Mouse (Mus musculus) brain, embryonic 14.5 days (tissue): ENCODE data around the gene Zbtb22. TPM values are rescaled to one million over a fixed set of nuclear protein-coding genes. Genes with fewer than 3 reads are reported as not detected.
"Not testable (repeated sequence)": the region's sequence is repeated elsewhere in the genome, so short reads cannot be mapped to it uniquely, and the experiment has no call there.

Experiments used
- DNase-seq: peaks from one replicate; pipeline ENCODE4 v3.0.0-alpha.2; 2011; ENCODE audit warnings: low read depth
- CTCF ChIP-seq: fragments of 200-500 bp; IDR thresholded peaks from 2 replicates; pipeline ENCODE4 v1.5.1; 2012; ENCODE audit warnings: inconsistent platforms, mild to moderate bottlenecking, moderate library complexity, borderline replicate concordance; ENCODE audit not compliant: insufficient read depth, insufficient read length; ENCODE audit errors: extremely low read depth
- POLR2A ChIP-seq: fragments of 200-500 bp; IDR thresholded peaks from 2 replicates; pipeline ENCODE4 v1.6.1; 2012; ENCODE audit warnings: mild to moderate bottlenecking, inconsistent platforms, borderline replicate concordance; ENCODE audit not compliant: poor library complexity, insufficient read depth, insufficient read length, severe bottlenecking; ENCODE audit errors: extremely low read depth
- polyA plus RNA-seq: library from polyadenylated mRNA; depleted of rRNA; stranded (reverse); fragments of >200 nt; gene quantifications from 2 replicates; pipeline ENCODE4 v1.2.3, GENCODE M21; 2012; rRNA removed

Gene Zbtb22
- 35.8 and 43.6 TPM in 2 replicates for polyA plus RNA-seq

DNA sequence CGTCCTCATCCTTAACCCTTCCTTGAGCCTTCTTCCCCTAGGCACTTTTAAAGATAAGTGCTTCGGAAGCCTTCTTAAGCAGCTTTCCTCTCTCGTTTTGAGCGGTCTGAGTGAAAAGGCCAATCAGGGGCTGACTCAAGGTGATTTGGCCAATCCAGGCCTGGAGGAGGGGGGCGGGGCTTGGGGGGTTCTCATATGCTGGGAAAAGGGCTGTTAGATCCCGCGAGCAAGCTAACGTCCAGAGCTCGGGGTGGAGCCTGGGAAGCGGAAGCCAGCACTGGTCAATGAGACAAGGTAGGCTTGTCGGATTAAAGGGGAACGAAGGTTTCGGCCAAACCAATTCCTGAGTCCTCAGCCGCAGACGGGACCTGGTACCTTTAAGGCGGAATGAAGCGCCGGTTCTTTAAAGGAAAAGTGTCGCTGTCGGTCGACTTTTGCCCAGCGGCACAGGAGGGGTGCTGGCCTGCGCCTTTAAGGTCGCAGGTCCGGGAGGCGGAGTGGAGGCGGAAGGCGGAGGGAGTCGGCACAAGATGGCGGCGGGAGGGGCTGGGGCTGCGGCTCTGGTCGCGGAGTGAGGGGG is at the start of gene Zbtb22, which contains the start of gene Tapbp:
Gene Zbtb22, plus strand, starts transcription at position 234 of the 580 bp plus-strand sequence.
Gene Tapbp, plus strand, starts transcription at position 229 of the 580 bp plus-strand sequence.
- no peak for TF ChIP-seq CTCF
- TF ChIP-seq POLR2A = no peak
- peak; percentile 100 for DNase-seq

DNA sequence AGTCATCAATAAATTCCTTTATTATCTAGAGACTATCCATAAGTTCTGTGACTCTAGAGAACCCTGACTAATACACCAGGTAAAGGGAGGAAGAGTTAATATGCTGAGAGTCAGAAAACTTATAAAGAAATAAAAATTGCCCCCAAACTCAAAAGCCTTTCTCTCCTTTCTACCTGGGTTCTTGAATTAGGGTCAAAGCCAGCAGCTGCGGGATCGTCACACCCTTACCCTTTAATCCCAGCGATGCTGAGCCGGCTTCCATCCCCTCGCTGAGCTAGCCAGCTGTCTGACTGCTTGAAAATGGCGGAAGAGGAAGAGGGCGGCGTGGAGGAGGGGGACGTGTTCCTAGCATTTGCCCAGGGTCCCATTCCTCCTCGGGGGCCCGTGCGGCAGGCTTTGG is 42.2 kb upstream of the Zbtb22 start, which contains the start of gene Gm7029:
Gene Gm7029, plus strand, starts transcription at position 301 of the 400 bp plus-strand sequence.
- DNase-seq = not testable (repeated sequence)

DNA sequence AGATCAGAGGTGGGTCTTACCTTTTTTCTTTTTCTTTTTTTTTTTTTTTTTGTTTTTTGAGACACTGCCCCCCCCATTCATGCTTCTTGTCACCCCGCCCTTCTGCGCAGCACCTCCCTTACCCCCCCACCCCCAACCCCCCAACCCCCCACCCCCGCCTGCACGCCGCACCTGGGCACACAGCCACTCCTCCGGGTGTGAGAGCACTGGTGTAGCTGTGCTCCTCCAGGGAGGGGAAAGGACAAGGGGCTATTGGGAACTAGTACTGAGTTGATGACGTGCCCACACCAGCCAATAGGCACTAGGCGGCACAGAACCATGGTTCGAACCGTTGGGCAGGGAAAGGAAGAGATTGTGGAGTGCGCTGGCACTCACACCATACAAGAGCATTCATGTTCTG is 41.3 kb upstream of the Zbtb22 start:
- TF ChIP-seq POLR2A = no peak
- no peak for TF ChIP-seq CTCF
- DNase-seq = no peak

DNA sequence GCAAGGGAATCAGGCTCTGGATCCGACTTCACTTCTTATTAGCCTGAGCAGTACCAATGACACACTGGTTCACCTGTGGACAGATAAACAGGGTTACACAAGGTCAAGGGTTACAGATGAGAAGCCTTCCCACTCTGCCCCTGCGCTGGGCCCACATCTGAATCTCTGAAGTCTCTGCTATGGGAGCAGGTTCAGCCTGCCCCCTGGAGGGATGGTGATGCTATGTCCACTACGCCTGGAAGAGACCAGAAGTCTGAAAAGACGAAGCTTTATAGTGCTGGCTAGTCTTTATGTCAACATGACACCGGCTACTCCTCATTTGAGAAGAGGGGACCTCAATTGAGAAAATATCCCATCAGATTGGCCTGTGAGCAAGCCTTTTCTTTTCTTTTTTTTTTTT is 39.9 kb upstream of the Zbtb22 start:
- DNase-seq = not testable (repeated sequence)

DNA sequence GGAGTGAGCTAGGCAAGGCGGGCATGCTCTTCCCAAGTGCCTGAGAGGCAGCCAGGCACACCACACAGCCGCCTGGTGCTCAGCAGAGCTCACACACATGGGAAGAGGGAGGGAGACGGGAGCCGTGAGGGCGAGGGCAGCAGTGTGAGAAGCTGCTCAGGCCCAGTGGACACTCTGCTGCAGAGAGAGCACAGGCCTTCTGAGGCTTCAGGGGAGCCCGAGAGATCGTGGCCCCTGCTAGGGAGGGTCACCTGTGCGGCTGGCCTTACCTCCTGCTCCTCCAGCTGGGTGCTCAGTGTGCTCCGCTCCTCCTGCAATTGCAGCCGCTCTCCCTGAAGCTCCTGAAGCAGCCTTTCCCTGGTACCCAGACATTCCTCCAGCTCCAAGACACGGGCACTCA is 31.4 kb upstream of the Zbtb22 start:
- not testable (repeated sequence) for DNase-seq

DNA sequence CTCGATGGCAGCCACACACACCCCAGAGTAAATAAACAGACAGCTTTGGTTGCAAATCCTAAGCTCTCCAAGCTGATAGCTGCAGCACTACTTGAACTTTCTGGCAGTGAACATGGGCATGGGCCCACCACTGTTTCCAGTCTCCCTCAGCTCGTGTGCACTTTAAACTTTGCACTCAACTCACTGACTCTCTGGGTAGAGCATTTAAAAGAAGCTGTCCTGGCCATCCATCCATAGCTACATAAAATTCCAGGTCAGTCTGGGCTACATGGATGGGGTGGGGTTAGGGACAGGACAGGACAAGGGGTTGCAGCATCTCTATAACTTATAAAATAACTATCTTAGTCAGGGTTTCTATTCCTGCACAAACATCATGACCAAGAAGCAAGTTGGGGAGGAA is 27.9 kb upstream of the Zbtb22 start:
- not testable (repeated sequence) for DNase-seq

DNA sequence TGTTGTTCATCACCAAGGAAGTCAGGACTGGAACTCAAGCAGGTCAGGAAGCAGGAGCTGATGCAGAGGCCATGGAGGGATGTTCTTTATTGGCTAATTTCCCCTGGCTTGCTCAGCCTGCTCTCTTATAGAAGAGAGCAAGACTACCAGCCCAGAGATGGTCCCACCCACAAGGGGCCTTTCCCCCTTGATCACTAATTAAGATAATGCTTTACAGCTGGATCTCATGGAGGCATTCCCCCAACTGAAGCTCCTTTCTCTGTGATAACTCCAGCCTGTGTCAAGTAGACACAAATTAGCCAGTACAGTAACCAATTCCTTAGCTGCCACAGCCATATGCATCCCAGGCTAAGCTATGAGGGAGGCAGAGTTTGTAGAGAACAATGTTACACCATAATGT is 27.5 kb upstream of the Zbtb22 start:
- not testable (repeated sequence) for DNase-seq

DNA sequence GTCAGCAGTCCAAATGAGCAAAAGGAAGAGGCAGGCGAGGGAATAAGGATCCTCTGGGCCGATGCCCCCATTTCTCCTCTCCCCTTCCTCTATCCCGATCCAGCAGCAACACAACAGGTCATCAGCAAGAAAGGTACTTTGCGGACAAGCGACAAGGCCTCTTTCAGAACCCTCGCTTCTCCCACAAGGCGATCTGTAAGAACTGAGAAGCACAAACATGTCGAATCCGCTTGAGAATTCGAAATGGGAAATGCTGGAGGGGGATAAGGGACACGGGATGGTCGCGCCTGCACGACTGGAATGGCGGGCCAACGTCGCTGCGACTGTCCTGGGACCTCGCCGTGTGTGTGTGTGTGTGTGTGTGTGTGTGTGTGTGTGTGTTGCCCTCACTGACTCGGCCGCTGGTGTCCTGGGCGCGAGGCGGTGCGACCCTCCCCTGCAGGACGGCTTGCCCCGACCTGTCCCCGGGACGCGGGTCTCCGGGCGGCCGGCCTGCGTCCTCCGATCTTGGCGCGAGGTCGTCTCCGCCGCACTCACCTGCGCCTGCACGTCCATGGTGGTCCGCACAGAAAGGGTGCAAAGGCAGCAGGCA is 25.7 kb upstream of the Zbtb22 start:
- DNase-seq = not testable (repeated sequence)

DNA sequence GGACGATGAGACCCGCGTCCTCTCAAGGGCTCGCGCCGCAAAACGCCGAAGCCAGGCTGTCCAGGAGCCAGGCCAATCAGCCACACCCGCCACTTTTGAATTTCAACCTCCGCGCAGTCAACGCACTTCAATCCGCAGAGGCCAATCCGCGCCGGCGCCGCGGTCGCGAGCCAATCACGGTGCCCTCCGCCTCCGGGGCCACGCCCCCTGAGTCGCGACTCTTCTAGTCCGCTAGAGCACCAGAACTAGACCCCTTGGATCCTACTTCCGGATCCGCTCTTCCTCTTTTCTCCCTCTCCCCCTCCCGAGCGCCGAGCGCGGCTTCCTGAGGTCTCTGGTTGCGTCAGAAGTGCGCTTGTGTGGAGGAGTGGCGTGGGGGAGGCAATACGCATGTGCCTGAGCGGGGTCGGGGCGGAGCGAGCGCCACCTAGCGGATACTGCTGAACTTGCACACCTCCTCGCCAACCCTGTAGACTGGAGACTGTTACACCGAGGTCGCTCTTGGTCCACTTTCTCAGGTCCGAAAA is 25.1 kb upstream of the Zbtb22 start, which contains the start of gene Kifc1:
Gene Kifc1, minus strand, starts transcription at position 129 of the 527 bp plus-strand sequence.
- DNase-seq = peak; percentile 100
- TF ChIP-seq POLR2A (0 out of 2 replicates have a peak, but pooled peaks have one; percentile 9), CTCF (peak; percentile 100)

DNA sequence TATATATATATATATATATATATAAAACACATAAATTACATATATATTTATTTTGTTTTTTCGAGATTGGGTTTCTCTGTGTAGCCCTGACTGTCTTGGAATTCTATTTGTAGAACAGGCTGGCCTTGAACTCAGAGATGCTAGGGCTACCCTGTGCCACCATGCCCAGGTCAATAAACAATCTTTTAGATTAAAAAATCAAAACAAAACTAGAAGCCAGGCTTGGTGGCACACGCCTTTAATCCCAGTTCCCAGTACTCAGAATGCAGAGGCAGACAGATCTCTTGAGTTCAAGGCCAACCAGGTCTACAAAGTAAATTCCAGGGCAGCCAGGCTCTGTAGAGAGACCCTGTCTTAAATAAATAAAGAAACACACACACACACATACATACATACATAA is 24.3 kb upstream of the Zbtb22 start:
- DNase-seq = no peak
- TF ChIP-seq CTCF (no peak), POLR2A (no peak)

DNA sequence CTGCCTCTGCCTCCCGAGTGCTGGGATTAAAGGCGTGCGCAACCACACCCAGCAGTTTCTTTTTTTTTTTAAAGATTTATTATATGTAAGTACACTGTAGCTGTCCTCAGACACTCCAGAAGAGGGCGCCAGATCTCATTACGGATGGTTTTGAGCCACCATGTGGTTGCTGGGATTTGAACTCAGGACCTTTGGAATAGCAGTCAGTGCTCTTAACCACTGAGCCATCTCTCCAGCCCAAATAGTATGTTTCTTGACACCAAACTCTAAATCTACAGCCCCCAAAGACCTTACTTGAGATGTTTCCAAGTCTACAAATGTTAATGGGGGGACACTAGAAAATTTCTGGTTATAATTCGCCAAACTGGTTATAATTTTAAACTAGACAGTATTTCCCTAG is 23.8 kb upstream of the Zbtb22 start:
- DNase-seq = not testable (repeated sequence)

DNA sequence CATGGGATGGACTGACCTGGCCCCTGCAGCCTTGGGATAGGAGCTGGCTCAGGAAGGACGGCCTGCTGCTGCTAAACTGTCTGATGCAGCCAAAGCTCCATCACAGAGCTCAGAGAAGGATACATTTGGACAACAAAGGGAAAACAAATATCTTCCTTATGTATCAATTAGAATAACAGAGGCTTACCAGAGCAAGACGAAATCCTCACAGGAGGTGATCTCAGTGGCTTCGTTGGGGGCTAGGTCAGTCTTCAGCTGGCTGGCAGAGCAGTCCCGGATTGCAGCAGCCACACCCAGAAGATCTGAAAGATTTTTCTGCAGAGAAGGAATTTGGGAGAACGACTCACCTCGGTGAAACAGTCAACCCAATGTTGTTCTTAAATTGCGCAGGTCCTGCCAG is 23.3 kb upstream of the Zbtb22 start:
- no peak for TF ChIP-seq CTCF
- TF ChIP-seq POLR2A = no peak
- DNase-seq = no peak

DNA sequence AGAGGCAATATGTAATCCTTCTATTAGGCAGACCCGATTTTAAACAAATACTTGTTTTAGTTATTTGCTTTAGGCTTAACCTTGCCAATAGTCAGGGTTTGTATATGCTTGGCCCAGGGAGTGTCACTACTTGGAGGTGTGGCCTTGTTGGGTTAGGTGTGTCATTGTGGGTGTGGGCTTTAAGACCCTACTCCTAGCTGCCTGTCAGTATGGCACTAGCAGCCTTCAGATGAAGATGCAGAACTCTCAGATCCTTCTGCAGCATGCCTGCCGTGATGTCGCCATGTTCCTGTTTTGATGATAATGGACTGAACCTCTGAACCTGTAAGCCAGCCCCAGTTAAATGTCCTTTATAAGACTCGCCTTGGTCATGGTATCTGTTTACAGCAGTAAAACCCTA is 22.7 kb upstream of the Zbtb22 start:
- not testable (repeated sequence) for DNase-seq
